Mouse (Mus musculus): ENCODE measurements at regions not wholly inside any gene's neighbourhood (a gene's known extent, or its start where the extent isn't known, plus 50 kb on each side); places are given as distances from the start of the nearest gene placed in this dataset.

DNA sequence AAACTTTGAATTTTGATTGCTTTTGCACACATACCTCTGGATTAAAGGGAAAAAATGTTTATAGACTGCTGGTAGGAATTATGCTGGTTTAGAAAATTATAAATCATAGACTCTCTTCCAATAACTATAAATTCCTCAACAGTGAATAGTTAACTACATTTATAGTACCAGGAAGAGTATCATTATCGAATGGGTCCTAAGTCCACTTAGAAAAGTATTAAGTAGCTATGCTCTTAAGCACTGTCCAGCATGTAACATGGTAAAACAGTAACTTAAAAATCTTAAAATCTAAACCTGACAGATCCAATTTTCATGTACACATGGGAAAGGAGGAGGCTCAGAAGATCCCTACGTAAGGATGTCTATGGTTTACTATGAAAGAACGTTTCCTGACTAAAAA lies 609.2 kb upstream of the Rag2 start:
- Histone ChIP-seq H3K9ac (replicated peaks; ENCODE audit: low read depth) (no peak overlapping the region), H3K4me3 (ENCODE audit: low read depth, low read length) (no peak overlapping the region), H3K27ac (ENCODE audit: low read length) (no peak overlapping the region), H3K4me1 (ENCODE audit: insufficient read depth, low read depth, low read length) (no peaks in the 10 kb centered on the region), H3K27me3 (replicated peaks; ENCODE audit: insufficient read depth, low read length) (no peaks in the 10 kb centered on the region), H3K36me3 (ENCODE audit: insufficient read depth, low read length) (no peaks in the 10 kb centered on the region), H3K4me2 (replicated peaks; ENCODE audit: low read depth, low read length) (no peak overlapping the region), H3K9me3 (ENCODE audit: low read length) (no peaks in the 10 kb centered on the region)
- no peak for TF ChIP-seq CTCF (IDR thresholded peaks at IDR 0.05)
- TF ChIP-seq EP300 (IDR thresholded peaks at IDR 0.05), result no peak
- ATAC-seq, result no peak
- 86% methylated on average over 3 of the region's 3 CpGs for WGBS
- no peak for DNase-seq (ENCODE audit: low spot score)

DNA sequence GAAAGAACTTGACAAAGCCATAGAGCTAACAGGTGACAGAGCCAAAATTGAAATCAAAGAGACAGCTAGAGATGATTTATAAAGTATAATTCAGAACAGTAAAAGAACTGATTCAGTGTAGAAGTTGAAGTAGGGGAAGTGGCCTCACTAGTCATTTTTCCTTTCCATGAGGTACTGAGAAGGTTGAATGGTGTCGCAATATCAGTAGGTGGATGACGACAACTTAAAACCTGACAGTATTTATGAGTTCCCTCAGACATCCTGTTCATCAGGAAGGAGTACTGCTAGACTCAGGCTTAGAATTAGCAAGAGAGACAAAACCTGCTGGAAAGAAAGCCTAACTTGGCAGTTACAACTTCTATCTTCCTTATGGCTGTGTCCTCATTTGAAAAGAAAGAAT lies 605.1 kb upstream of the Rag2 start:
- no peaks in the 10 kb centered on the region for H3K9me3 ChIP-seq (ENCODE audit: low read length)
- H3K27me3 ChIP-seq (replicated peaks; ENCODE audit: insufficient read depth, low read length), result no peaks in the 10 kb centered on the region
- DNase-seq (ENCODE audit: low spot score) (no peak), ATAC-seq (no peak)
- H3K36me3 ChIP-seq (ENCODE audit: insufficient read depth, low read length), result no peaks in the 10 kb centered on the region
- H3K4me2 ChIP-seq (replicated peaks; ENCODE audit: low read depth, low read length), result no peak overlapping the region
- no peak overlapping the region for H3K9ac ChIP-seq (replicated peaks; ENCODE audit: low read depth)
- TF ChIP-seq EP300 (IDR thresholded peaks at IDR 0.05) (no peak), CTCF (IDR thresholded peaks at IDR 0.05) (no peak)
- H3K4me3 ChIP-seq (ENCODE audit: low read depth, low read length), result no peak overlapping the region
- WGBS, result 81% methylated on average over 2 of the region's 2 CpGs
- H3K27ac ChIP-seq (ENCODE audit: low read length), result no peak overlapping the region
- H3K4me1 ChIP-seq (ENCODE audit: insufficient read depth, low read depth, low read length), result no peaks in the 10 kb centered on the region

GRCm38 (mm10) chr2:101021515-101021914 lies 603.0 kb upstream of the Rag2 start:
- H3K4me3 ChIP-seq (ENCODE audit: low read depth, low read length), result no peak overlapping the region
- H3K4me1 ChIP-seq (ENCODE audit: insufficient read depth, low read depth, low read length), result no peaks in the 10 kb centered on the region
- WGBS, result 78% methylated on average over 2 of the region's 2 CpGs
- H3K27ac ChIP-seq (ENCODE audit: low read length), result no peak overlapping the region
- no peaks in the 10 kb centered on the region for H3K27me3 ChIP-seq (replicated peaks; ENCODE audit: insufficient read depth, low read length)
- H3K36me3 ChIP-seq (ENCODE audit: insufficient read depth, low read length), result no peaks in the 10 kb centered on the region
- H3K9ac ChIP-seq (replicated peaks; ENCODE audit: low read depth), result no peak overlapping the region
- no peak overlapping the region for H3K4me2 ChIP-seq (replicated peaks; ENCODE audit: low read depth, low read length)
- H3K9me3 ChIP-seq (ENCODE audit: low read length), result no peaks in the 10 kb centered on the region
- no peak for DNase-seq (ENCODE audit: low spot score)
- TF ChIP-seq EP300 (IDR thresholded peaks at IDR 0.05), result no peak
- TF ChIP-seq CTCF (IDR thresholded peaks at IDR 0.05), result no peak
- ATAC-seq, result no peak

- ATAC-seq (no peak), DNase-seq (ENCODE audit: low spot score) (no peak)
- H3K4me3 ChIP-seq (ENCODE audit: low read depth, low read length), result no peak overlapping the region
- no peak overlapping the region for H3K27ac ChIP-seq (ENCODE audit: low read length)
- TF ChIP-seq CTCF (IDR thresholded peaks at IDR 0.05), result no peak
- no peak for TF ChIP-seq EP300 (IDR thresholded peaks at IDR 0.05)
- 77% methylated on average over 3 of the region's 3 CpGs for WGBS
- H3K4me1 ChIP-seq (ENCODE audit: insufficient read depth, low read depth, low read length), result no peaks in the 10 kb centered on the region
- no peak overlapping the region for H3K4me2 ChIP-seq (replicated peaks; ENCODE audit: low read depth, low read length)
- H3K27me3 ChIP-seq (replicated peaks; ENCODE audit: insufficient read depth, low read length), result no peaks in the 10 kb centered on the region
- no peaks in the 10 kb centered on the region for H3K36me3 ChIP-seq (ENCODE audit: insufficient read depth, low read length)
- no peaks in the 10 kb centered on the region for H3K9me3 ChIP-seq (ENCODE audit: low read length)
- H3K9ac ChIP-seq (replicated peaks; ENCODE audit: low read depth), result no peak overlapping the region
Measured at GRCm38 (mm10) chr2:101043050-101043449, 581.5 kb upstream of the Rag2 start.

DNA sequence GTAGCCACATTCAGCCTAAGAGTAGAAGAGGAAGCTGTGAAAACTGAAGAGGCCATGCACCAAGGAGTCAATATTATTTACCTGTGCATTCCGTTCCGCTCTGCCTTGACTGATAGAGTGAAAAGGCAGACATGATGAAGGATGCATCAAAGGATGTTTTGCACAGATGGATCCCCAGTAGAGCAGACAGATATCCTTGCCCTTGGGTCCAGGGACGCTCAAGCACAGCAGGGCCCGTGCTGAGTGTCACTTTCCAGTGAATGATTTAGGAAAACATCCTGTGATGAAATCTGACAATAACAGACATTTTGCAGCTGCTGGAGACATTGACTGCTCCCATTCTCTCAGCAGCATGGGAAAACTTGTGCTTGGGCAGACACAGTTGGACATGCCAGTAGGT lies 561.6 kb upstream of the Rag2 start:
- Histone ChIP-seq H3K9ac (replicated peaks; ENCODE audit: low read depth) (no peak overlapping the region), H3K4me3 (ENCODE audit: low read depth, low read length) (no peak overlapping the region), H3K36me3 (ENCODE audit: insufficient read depth, low read length) (no peaks in the 10 kb centered on the region), H3K27ac (ENCODE audit: low read length) (no peak overlapping the region), H3K27me3 (replicated peaks; ENCODE audit: insufficient read depth, low read length) (no peaks in the 10 kb centered on the region), H3K4me1 (ENCODE audit: insufficient read depth, low read depth, low read length) (no peaks in the 10 kb centered on the region), H3K9me3 (ENCODE audit: low read length) (no peaks in the 10 kb centered on the region), H3K4me2 (replicated peaks; ENCODE audit: low read depth, low read length) (no peak overlapping the region)
- 54% methylated on average over 4 of the region's 4 CpGs for WGBS
- no peak for TF ChIP-seq EP300 (IDR thresholded peaks at IDR 0.05)
- no peak for TF ChIP-seq CTCF (IDR thresholded peaks at IDR 0.05)
- no peak for ATAC-seq
- DNase-seq (ENCODE audit: low spot score), result no peak

DNA sequence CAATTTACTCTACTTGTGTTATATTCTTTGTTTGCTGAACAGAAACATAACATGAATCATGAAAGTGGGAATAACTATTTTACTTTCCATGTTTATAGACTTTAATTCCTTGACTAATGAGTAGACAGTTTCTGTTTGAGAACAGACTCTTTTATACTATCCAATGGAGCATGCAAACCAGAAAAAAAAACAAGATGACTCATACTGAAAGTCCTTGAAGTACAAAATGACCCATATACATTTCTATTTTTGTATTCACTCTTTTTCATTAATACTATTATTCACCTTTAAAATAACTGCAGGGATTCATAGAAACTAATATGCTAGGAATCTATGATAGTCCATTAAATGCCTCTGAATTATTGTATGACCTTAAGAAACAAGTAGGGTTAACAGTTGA lies 549.5 kb upstream of the Rag2 start:
- Histone ChIP-seq H3K36me3 (ENCODE audit: insufficient read depth, low read length) (no peaks in the 10 kb centered on the region), H3K4me2 (replicated peaks; ENCODE audit: low read depth, low read length) (no peak overlapping the region), H3K27ac (ENCODE audit: low read length) (no peak overlapping the region), H3K9me3 (ENCODE audit: low read length) (no peaks in the 10 kb centered on the region), H3K4me3 (ENCODE audit: low read depth, low read length) (no peak overlapping the region), H3K9ac (replicated peaks; ENCODE audit: low read depth) (no peak overlapping the region), H3K4me1 (ENCODE audit: insufficient read depth, low read depth, low read length) (no peaks in the 10 kb centered on the region), H3K27me3 (replicated peaks; ENCODE audit: insufficient read depth, low read length) (no peaks in the 10 kb centered on the region)
- no peak for ATAC-seq
- no peak for TF ChIP-seq EP300 (IDR thresholded peaks at IDR 0.05)
- no peak for TF ChIP-seq CTCF (IDR thresholded peaks at IDR 0.05)
- no peak for DNase-seq (ENCODE audit: low spot score)

GRCm38 (mm10) chr2:101080231-101080630 lies 544.3 kb upstream of the Rag2 start:
- WGBS, result 65% methylated on average over 1 of the region's 1 CpGs
- no peak for DNase-seq (ENCODE audit: low spot score)
- TF ChIP-seq EP300 (IDR thresholded peaks at IDR 0.05) (no peak), CTCF (IDR thresholded peaks at IDR 0.05) (no peak)

More at GRCm38 (mm10) chr2:101080231-101080630, 544.3 kb upstream of the Rag2 start:
- H3K9me3 ChIP-seq (ENCODE audit: low read length), result no peaks in the 10 kb centered on the region
- H3K27ac ChIP-seq (ENCODE audit: low read length), result no peak overlapping the region
- H3K4me1 ChIP-seq (ENCODE audit: insufficient read depth, low read depth, low read length), result no peaks in the 10 kb centered on the region
- no peak for ATAC-seq
- no peak overlapping the region for H3K4me2 ChIP-seq (replicated peaks; ENCODE audit: low read depth, low read length)
- H3K27me3 ChIP-seq (replicated peaks; ENCODE audit: insufficient read depth, low read length), result no peaks in the 10 kb centered on the region
- no peak overlapping the region for H3K9ac ChIP-seq (replicated peaks; ENCODE audit: low read depth)
- no peak overlapping the region for H3K4me3 ChIP-seq (ENCODE audit: low read depth, low read length)
- H3K36me3 ChIP-seq (ENCODE audit: insufficient read depth, low read length), result no peaks in the 10 kb centered on the region
